Mouse (Mus musculus) thymus, adult 2 months (tissue): ENCODE measurements around the gene Lgr5. TPM values are rescaled to one million over a fixed set of nuclear protein-coding genes. Genes with fewer than 3 reads are reported as not detected.

Experiments
- DNase-seq: peaks from one replicate; pipeline ENCODE4 v3.0.0; 2021
- H3K27ac ChIP-seq: fragments of 200-500 bp; 2 replicates; pipeline ENCODE4 v1.5.1; 2012; ENCODE audit warnings: low read length, control low read depth; ENCODE audit not compliant: control insufficient read depth, insufficient read depth
- H3K27me3 ChIP-seq: fragments of 200-500 bp; 2 replicates; pipeline ENCODE4 v1.6.1; 2012; ENCODE audit warnings: mild to moderate bottlenecking, low read length, moderate library complexity, mixed read lengths; ENCODE audit not compliant: control insufficient read depth, insufficient read depth
- H3K36me3 ChIP-seq: fragments of 200-500 bp; 2 replicates; pipeline ENCODE4 v1.6.1; 2012; ENCODE audit warnings: mild to moderate bottlenecking, low read length, moderate library complexity; ENCODE audit not compliant: control insufficient read depth, insufficient read depth
- H3K4me1 ChIP-seq: fragments of 200-500 bp; replicated peaks from 2 replicates; pipeline ENCODE4 v1.6.1; 2012; ENCODE audit warnings: low read length; ENCODE audit not compliant: control insufficient read depth, insufficient read depth
- H3K4me3 ChIP-seq: fragments of 200-500 bp; 2 replicates; pipeline ENCODE4 v1.5.1; 2012; ENCODE audit warnings: mild to moderate bottlenecking, low read length, control low read depth, moderate library complexity; ENCODE audit not compliant: control insufficient read depth, insufficient read depth
- CTCF ChIP-seq: fragments of 200-500 bp; IDR thresholded peaks from 2 replicates; pipeline ENCODE4 v1.5.1; 2012; ENCODE audit warnings: mild to moderate bottlenecking, control low read depth, low read length, moderate library complexity, borderline replicate concordance; ENCODE audit not compliant: control insufficient read depth, poor library complexity, insufficient read depth; ENCODE audit errors: extremely low read depth
- POLR2A ChIP-seq: fragments of 200-500 bp; IDR thresholded peaks from 2 replicates; pipeline ENCODE4 v1.6.1; 2012; ENCODE audit warnings: mild to moderate bottlenecking, low read length, control low read depth, moderate library complexity; ENCODE audit not compliant: control insufficient read depth, poor library complexity, insufficient read depth; ENCODE audit errors: extremely low read depth
- WGBS: fragments of 180-500 bp; shearing (Covaris S2); methylation state at CpG from one replicate; pipeline ENCODE4 v1.1.7; 2018; 5-methylcytosine and 5-hydroxymethylcytosine counted together
- polyA plus RNA-seq: library from polyadenylated mRNA; depleted of rRNA; stranded (reverse); fragments of >200 nt; gene quantifications from 2 replicates; pipeline ENCODE4 v1.2.3, GENCODE M21; 2012

Gene Lgr5
- polyA plus RNA-seq, 1 experiment: 0.15 TPM

GRCm38 (mm10) chr10:115491803-115492510 lies 95.6 kb downstream of the Lgr5 start:
- Histone ChIP-seq H3K27ac (no peak overlapping the region), H3K27me3 (no peaks in the 10 kb centered on the region), H3K4me3 (no peak overlapping the region), H3K4me1 (no peaks in the 10 kb centered on the region), H3K36me3 (no peaks in the 10 kb centered on the region)
- TF ChIP-seq POLR2A (no peak), CTCF (no peak)
- WGBS: 98% methylated on average over 7 of the region's 7 CpGs
- no peak for DNase-seq

GRCm38 (mm10) chr10:115485602-115486001 lies 102.0 kb downstream of the Lgr5 start:
- H3K27me3 ChIP-seq: no peaks in the 10 kb centered on the region
- no peak for TF ChIP-seq CTCF
- no peaks in the 10 kb centered on the region for H3K36me3 ChIP-seq
- no peaks in the 10 kb centered on the region for H3K4me1 ChIP-seq
- DNase-seq: no peak
- no peak overlapping the region for H3K27ac ChIP-seq
- no peak overlapping the region for H3K4me3 ChIP-seq
- 92% methylated on average over 2 of the region's 2 CpGs for WGBS

DNA sequence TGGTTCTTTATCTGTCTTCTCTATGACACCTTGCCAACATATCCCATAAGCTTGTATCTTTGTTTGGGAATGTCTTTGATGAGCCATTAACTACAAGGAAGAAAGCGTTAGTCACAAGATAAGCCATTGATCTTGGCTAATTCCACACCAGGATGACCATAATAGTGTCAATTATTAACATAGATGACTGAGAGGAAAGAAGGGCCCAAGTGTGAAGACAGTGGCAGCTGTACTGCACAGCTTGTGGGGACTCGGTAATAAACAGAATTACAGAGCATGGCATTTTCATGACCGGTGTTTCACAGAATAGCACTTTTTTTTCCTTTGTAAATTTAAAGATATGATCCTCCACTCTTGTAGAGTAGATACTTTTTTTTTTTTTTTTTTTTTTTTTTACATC lies 102.9 kb downstream of the Lgr5 start:
- H3K36me3 ChIP-seq: no peaks in the 10 kb centered on the region
- TF ChIP-seq CTCF (no peak), POLR2A (no peak)
- 97% methylated on average over 3 of the region's 3 CpGs for WGBS
- no peaks in the 10 kb centered on the region for H3K4me1 ChIP-seq
- H3K27me3 ChIP-seq: no peaks in the 10 kb centered on the region
- H3K27ac ChIP-seq: no peak overlapping the region
- DNase-seq: no peak
- H3K4me3 ChIP-seq: no peak overlapping the region

DNA sequence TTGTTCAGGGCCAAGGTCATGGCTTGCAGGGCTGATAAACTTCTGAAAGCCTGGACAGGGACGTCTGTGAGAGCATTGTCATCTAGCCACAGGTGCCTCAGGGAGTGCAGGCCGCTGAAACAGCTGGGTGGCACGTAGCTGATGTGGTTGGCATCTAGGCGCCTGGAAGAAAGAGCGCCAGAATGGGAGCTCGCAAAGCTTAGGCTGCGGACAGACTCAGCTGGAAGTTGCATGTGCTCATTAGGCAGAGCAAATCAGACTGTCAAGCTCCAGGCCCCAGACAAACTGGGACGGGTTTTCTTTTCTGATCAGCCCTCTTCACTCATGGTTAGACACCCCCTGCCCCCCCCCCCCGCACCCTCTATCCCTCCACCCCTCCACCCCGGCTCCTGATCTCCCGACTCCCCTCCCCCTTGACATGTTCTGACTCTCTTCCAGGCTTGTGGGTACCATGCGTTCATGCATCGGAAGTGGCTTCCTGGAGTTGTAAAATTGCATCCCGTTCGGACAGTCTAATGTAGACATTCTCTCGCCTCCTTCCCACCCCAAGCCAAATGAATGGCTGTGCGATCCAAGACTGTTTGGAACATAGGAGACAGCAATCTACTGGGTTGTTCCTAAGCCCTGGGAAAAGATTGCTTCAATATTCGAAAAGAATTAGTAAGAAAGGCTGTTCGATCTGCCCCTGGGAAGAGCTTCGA lies 109.0 kb downstream of the Lgr5 start:
- TF ChIP-seq POLR2A (no peak), CTCF (no peak)
- no peaks in the 10 kb centered on the region for H3K27me3 ChIP-seq
- no peak overlapping the region for H3K27ac ChIP-seq
- H3K36me3 ChIP-seq: no peaks in the 10 kb centered on the region
- no peak for DNase-seq
- H3K4me3 ChIP-seq: no peak overlapping the region
- H3K4me1 ChIP-seq: no peaks in the 10 kb centered on the region
- WGBS: 18% methylated on average over 20 of the region's 20 CpGs

GRCm38 (mm10) chr10:115476506-115476905 lies 111.1 kb downstream of the Lgr5 start:
- Histone ChIP-seq H3K4me1 (no peaks in the 10 kb centered on the region), H3K4me3 (no peak overlapping the region), H3K36me3 (no peaks in the 10 kb centered on the region), H3K27me3 (no peaks in the 10 kb centered on the region), H3K27ac (no peak overlapping the region)
- WGBS: 95% methylated on average over 9 of the region's 9 CpGs
- TF ChIP-seq CTCF: no peak
- no peak for TF ChIP-seq POLR2A
- no peak for DNase-seq

- H3K4me1 ChIP-seq: no peaks in the 10 kb centered on the region
- no peaks in the 10 kb centered on the region for H3K27me3 ChIP-seq
- H3K36me3 ChIP-seq: no peaks in the 10 kb centered on the region
- TF ChIP-seq POLR2A: no peak
- TF ChIP-seq CTCF: no peak
- DNase-seq: no peak
- H3K27ac ChIP-seq: no peak overlapping the region
- H3K4me3 ChIP-seq: no peak overlapping the region
- WGBS: 95% methylated on average over 7 of the region's 7 CpGs
Observed at GRCm38 (mm10) chr10:115475000-115475550, 112.5 kb downstream of the Lgr5 start.
